Mouse (Mus musculus) liver, embryonic 13.5 days (tissue): ENCODE results near the gene Ube2j1. TPM values are rescaled to one million over a fixed set of nuclear protein-coding genes. Genes with fewer than 3 reads are reported as not detected.

Source experiments
- ATAC-seq: fragments of 200-750 bp; cut with Nextera tagmentation; 2 replicates; pipeline ENCODE4 v1.8.0; 2017; ENCODE audit warnings: low read depth, mild to moderate bottlenecking, moderate number of reproducible peaks, moderate library complexity
- DNase-seq: peaks from one replicate; pipeline ENCODE4 v3.0.0; 2022
- H3K27ac ChIP-seq: fragments of 300-500 bp; sonication (generic); 2 replicates; pipeline ENCODE4 v1.5.1; 2015; ENCODE audit warnings: moderate library complexity, mild to moderate bottlenecking, inconsistent platforms
- H3K27me3 ChIP-seq: fragments of 300-500 bp; sonication (generic); 2 replicates; pipeline ENCODE4 v1.6.1; 2015; ENCODE audit warnings: mild to moderate bottlenecking, inconsistent platforms
- H3K36me3 ChIP-seq: fragments of 300-500 bp; sonication (generic); 2 replicates; pipeline ENCODE4 v1.6.1; 2015; ENCODE audit warnings: mild to moderate bottlenecking, inconsistent platforms
- H3K4me1 ChIP-seq: fragments of 300-500 bp; sonication (generic); replicated peaks from 2 replicates; pipeline ENCODE4 v1.6.1; 2015; ENCODE audit warnings: inconsistent platforms
- H3K4me2 ChIP-seq: fragments of 300-500 bp; sonication (generic); 2 replicates; pipeline ENCODE4 v1.6.1; 2015; ENCODE audit warnings: inconsistent platforms, mild to moderate bottlenecking, moderate library complexity
- H3K4me3 ChIP-seq: fragments of 300-500 bp; sonication (generic); replicated peaks from 2 replicates; pipeline ENCODE4 v1.5.1; 2015; ENCODE audit warnings: mild to moderate bottlenecking, inconsistent platforms
- H3K9ac ChIP-seq: fragments of 300-500 bp; sonication (generic); 2 replicates; pipeline ENCODE4 v1.6.1; 2015; ENCODE audit warnings: mild to moderate bottlenecking, inconsistent platforms
- H3K9me3 ChIP-seq: fragments of 300-500 bp; sonication (generic); replicated peaks from 2 replicates; pipeline ENCODE4 v1.6.1; 2016; ENCODE audit warnings: inconsistent platforms
- WGBS: fragments of 180-500 bp; shearing (Covaris S2); methylation state at CpG from one replicate; pipeline ENCODE4 v1.1.7; 2015; ENCODE audit not compliant: insufficient replicate concordance; 5-methylcytosine and 5-hydroxymethylcytosine counted together
- polyA plus RNA-seq: library from polyadenylated mRNA; unstranded; fragments of >200 nt; fragmentation: Nextera tagmentation; extraction: Ambion mirVana; gene quantifications from 2 replicates; pipeline ENCODE4 v1.2.1, GENCODE M21; 2015

Ube2j1 gene
- polyA plus RNA-seq, 1 experiment from 2014 or later = 32.7 TPM

- ATAC-seq (no peak), DNase-seq (no peak)
- Histone ChIP-seq H3K4me3 (no peak overlapping the region), H3K36me3 (peaks cover 14% of the 10 kb centered on the region), H3K9me3 (no peaks in the 10 kb centered on the region), H3K27ac (no peak overlapping the region), H3K4me2 (no peak overlapping the region), H3K9ac (no peak overlapping the region), H3K27me3 (no peaks in the 10 kb centered on the region), H3K4me1 (no peaks in the 10 kb centered on the region)
- WGBS = 60% methylated on average over 1 of the region's 1 CpGs
These were observed 25.1 kb downstream of the Ube2j1 start for GRCm38 (mm10) chr4:33056317-33056716.

DNA sequence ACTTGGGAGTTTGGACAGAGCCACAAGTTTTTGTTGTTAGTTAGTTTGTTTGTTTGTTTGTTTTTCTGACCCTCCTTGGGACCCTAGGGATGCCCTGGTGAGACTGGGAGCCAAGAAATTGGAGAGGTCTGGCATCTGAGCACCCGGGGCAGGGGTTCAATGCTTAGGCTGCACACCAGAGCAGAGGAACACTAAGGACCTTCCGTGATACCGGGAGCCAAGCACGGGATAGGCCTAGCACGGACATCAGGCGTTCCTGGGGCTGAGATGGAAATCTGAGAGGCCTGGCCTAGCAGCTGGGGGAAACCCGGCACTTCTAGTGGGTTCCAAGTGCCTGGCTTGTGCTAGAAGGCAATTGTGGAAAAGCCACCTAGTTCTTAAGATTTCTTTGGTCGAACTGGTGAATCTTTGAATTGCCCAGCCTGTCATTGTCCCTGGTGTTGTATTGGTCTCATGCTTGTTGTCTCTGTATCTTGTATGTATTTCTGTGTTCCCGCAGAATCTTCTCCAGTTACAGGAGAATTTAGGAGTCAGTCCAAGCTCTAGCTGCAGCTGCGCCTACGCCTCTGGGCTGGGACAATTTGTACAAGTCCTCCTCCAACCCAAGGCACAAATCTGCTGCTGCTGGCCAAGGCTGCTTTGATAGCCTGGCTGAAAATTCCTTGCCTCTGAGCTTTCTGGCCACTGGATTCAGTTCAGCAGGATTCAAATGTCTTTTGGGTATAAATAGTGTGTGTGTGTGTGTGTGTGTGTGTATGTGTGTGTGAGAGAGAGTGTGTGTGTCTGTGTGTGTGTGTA, 26.9 kb downstream of the Ube2j1 start:
- ATAC-seq = no peak
- H3K4me2 ChIP-seq = no peak overlapping the region
- H3K36me3 ChIP-seq = no peaks in the 10 kb centered on the region
- no peaks in the 10 kb centered on the region for H3K9me3 ChIP-seq
- no peak for DNase-seq
- H3K27ac ChIP-seq = no peak overlapping the region
- no peak overlapping the region for H3K4me3 ChIP-seq
- H3K4me1 ChIP-seq = no peaks in the 10 kb centered on the region
- H3K9ac ChIP-seq = no peak overlapping the region
- no peaks in the 10 kb centered on the region for H3K27me3 ChIP-seq
- 70% methylated on average over 11 of the region's 11 CpGs for WGBS

DNA sequence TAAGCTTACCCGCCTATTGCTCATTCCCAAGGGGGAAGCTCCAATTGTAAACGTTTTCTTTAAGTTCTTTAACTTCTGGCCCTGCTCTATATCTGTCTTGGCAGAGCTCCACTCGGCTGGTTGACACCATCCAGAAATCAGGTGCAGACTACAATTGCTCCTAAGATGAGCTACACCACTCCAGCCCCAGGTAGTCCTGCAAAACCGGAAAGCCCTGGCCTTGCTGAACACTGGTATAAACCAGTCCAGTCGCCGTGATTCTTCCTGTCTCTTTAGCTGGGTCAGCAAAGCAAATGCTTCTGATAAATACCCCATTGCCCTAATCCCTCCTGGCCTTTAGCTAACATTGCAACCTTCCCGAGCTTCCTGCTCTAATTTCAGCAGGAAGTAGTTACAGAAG, 29.9 kb downstream of the Ube2j1 start:
- 36% methylated on average over 7 of the region's 7 CpGs for WGBS
- H3K4me2 ChIP-seq = no peak overlapping the region
- H3K9ac ChIP-seq = no peak overlapping the region
- no peak overlapping the region for H3K4me3 ChIP-seq
- no peaks in the 10 kb centered on the region for H3K4me1 ChIP-seq
- H3K27ac ChIP-seq = no peak overlapping the region
- DNase-seq = no peak
- ATAC-seq = no peak
- no peaks in the 10 kb centered on the region for H3K27me3 ChIP-seq
- no peaks in the 10 kb centered on the region for H3K36me3 ChIP-seq
- H3K9me3 ChIP-seq = no peaks in the 10 kb centered on the region

DNA sequence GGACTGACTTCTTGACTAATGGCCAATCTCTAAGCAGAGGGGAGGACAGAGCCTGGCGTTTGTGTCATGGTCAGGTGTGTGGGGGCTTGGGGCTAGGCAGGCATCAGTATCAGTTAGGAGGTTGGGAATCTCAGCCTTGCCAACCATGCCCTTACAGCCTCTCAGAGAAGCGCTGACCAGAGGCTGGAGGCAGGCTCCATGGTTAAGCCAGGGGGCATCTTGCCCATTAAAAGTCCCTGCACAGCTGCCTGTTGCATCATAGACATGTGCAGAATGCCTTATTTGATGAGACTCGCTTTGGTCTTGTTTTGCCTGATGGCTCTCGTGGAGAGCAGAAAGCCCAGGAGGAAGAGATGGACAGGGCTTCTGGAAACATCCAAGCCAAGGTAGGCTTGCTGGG, 31.8 kb downstream of the Ube2j1 start, which contains the start of gene Gabrr2:
TSS of gene Gabrr2 (plus strand) at position 19 of the 400 bp plus-strand sequence.
- no peaks in the 10 kb centered on the region for H3K4me1 ChIP-seq
- no peaks in the 10 kb centered on the region for H3K27me3 ChIP-seq
- 64% methylated on average over 4 of the region's 4 CpGs for WGBS
- no peak for ATAC-seq
- H3K4me2 ChIP-seq = no peak within 1 kb of the TSS
- H3K36me3 ChIP-seq = no peaks in the 10 kb centered on the region
- H3K9ac ChIP-seq = no peak within 1 kb of the TSS
- H3K27ac ChIP-seq = no peak within 1 kb of the TSS
- DNase-seq = no peak
- H3K9me3 ChIP-seq = no peaks in the 10 kb centered on the region
- no peak within 1 kb of the TSS for H3K4me3 ChIP-seq

DNA sequence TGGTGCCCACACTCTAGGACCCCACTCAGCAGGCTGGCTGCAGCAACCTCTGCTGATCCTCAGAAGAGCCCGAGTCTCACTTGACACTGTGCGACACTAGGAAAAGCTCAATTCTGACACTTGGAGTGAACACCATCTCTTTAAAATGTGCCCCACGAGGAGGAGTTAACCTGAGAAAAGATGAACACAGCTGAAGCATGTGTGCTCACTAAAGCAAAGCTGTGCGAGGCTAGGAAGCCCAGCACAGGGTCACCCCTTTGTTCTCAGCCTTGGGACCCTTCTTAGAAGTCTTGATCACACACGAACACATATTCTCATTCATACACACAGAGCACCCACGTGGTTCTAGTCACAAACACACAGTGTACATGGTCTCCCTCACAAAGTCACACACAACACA, 33.8 kb downstream of the Ube2j1 start:
- ATAC-seq (no peak), DNase-seq (no peak)
- Histone ChIP-seq H3K9ac (no peak overlapping the region), H3K27me3 (no peaks in the 10 kb centered on the region), H3K36me3 (no peaks in the 10 kb centered on the region), H3K4me3 (no peak overlapping the region), H3K9me3 (no peaks in the 10 kb centered on the region), H3K27ac (no peak overlapping the region), H3K4me1 (no peaks in the 10 kb centered on the region), H3K4me2 (no peak overlapping the region)
- WGBS = 68% methylated on average over 6 of the region's 6 CpGs

- no peak overlapping the region for H3K4me3 ChIP-seq
- 53% methylated on average over 14 of the region's 14 CpGs for WGBS
- ATAC-seq (no peak), DNase-seq (no peak)
- no peak overlapping the region for H3K9ac ChIP-seq
- H3K4me2 ChIP-seq = 0 out of 2 replicates have a peak overlapping the region, but pooled peaks have one; percentile 8
- no peaks in the 10 kb centered on the region for H3K27me3 ChIP-seq
- no peaks in the 10 kb centered on the region for H3K4me1 ChIP-seq
- H3K36me3 ChIP-seq = no peaks in the 10 kb centered on the region
- no peak overlapping the region; the same call in 1 of the 2 replicates for H3K27ac ChIP-seq
- no peaks in the 10 kb centered on the region for H3K9me3 ChIP-seq
These were observed 35.2 kb downstream of the Ube2j1 start for GRCm38 (mm10) chr4:33066223-33066960.

DNA sequence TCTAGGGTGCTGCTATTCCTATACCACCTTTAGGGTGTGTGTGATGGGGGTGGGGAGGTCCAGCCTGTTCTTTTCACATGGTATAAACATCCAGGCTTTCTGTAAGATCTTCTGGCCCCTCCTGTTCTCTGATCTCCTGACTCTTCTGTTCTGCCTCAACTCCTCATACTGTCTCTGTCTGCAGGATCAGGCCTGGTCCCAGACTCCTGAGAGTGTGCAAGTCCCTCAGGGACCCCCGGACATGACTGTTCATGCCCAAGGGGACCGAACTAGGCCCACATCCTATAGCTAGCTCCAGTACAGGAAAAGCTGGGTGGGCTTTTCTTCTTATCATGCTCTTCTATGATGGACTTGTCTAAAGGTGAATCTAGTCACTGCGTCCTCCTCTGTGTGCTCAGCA, 36.1 kb downstream of the Ube2j1 start:
- Histone ChIP-seq H3K9ac (no peak overlapping the region), H3K4me3 (no peak overlapping the region), H3K9me3 (no peaks in the 10 kb centered on the region), H3K27me3 (no peaks in the 10 kb centered on the region), H3K27ac (no peak overlapping the region), H3K36me3 (no peaks in the 10 kb centered on the region), H3K4me1 (peaks cover 7% of the 10 kb centered on the region), H3K4me2 (no peak overlapping the region)
- WGBS = 66% methylated on average over 3 of the region's 3 CpGs
- DNase-seq (no peak), ATAC-seq (no peak)

GRCm38 (mm10) chr4:33067826-33068225, 36.6 kb downstream of the Ube2j1 start:
- Histone ChIP-seq H3K27me3 (no peaks in the 10 kb centered on the region), H3K27ac (no peak overlapping the region), H3K9me3 (no peaks in the 10 kb centered on the region), H3K9ac (no peak overlapping the region), H3K36me3 (no peaks in the 10 kb centered on the region), H3K4me1 (peaks cover 12% of the 10 kb centered on the region), H3K4me3 (no peak overlapping the region), H3K4me2 (no peak overlapping the region)
- DNase-seq (no peak), ATAC-seq (no peak)
- WGBS = 68% methylated on average over 6 of the region's 6 CpGs

DNA sequence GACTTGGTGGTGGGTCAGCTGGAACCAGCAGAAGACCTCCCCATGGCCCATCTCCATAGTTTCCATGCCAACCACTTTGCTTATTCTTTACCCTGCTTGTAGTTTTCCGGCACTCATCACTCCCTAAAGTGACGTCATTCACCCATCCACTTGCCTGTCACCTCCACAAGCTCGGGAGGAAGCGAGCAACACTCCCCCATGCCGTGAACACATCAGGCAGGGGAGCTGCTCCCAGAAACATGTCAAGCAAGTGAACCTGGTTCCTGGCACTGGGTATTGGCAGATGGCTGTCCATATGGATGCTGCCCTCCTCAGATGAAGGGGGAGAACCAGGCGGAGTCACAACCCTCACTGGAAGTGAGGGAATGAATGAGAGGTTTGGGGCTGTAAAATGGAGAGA, 37.7 kb downstream of the Ube2j1 start:
- H3K4me1 ChIP-seq = peaks cover 17% of the 10 kb centered on the region
- H3K9me3 ChIP-seq = no peaks in the 10 kb centered on the region
- no peak overlapping the region for H3K27ac ChIP-seq
- DNase-seq (no peak), ATAC-seq (no peak)
- H3K4me3 ChIP-seq = no peak overlapping the region
- no peaks in the 10 kb centered on the region for H3K27me3 ChIP-seq
- no peak overlapping the region for H3K9ac ChIP-seq
- no peaks in the 10 kb centered on the region for H3K36me3 ChIP-seq
- no peak overlapping the region for H3K4me2 ChIP-seq
- WGBS = 58% methylated on average over 6 of the region's 6 CpGs

DNA sequence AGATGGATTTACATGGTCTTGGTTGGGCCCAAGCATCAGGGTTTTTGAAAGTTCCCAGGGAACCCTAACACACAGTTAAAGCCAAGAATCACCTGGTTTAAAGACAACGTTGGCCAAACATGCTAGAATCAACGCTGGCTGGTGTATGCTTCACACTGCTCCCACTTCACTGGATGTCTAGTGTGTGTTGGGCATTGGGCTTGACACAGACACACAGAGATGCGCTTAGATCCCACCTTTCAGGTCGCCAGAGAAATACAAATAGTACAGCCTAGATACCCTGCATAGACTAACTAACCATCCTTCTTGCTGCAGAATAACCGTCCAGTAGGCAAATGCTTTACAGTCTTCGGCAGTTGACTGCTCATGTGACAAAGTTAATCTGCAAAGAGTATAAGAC, 39.1 kb downstream of the Ube2j1 start:
- Histone ChIP-seq H3K4me1 (peaks cover 17% of the 10 kb centered on the region), H3K4me2 (no peak overlapping the region), H3K27ac (no peak overlapping the region), H3K27me3 (no peaks in the 10 kb centered on the region), H3K9me3 (no peaks in the 10 kb centered on the region), H3K4me3 (no peak overlapping the region), H3K9ac (no peak overlapping the region), H3K36me3 (no peaks in the 10 kb centered on the region)
- 72% methylated on average over 6 of the region's 6 CpGs for WGBS
- no peak for DNase-seq
- no peak for ATAC-seq

DNA sequence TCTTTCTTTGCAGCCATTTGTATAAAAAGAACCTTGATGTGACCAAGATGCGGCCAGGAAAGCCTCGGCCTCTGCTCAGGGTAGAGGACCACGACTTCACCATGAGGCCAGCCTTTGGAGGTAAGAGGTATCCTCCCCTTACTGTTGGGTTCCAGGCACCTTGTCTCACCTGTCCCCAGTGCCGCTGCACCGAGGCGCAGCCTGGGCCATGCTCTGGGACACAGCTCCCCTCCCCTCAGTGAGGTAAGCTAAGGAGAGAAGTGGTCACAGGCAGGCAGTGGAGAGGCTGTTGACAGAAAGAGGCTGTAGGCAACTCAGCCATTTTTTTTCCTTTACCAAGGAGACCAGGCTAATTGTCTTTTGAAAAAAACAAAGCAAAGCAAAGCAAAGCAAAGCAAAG, 40.1 kb downstream of the Ube2j1 start:
- H3K4me2 ChIP-seq = no peak overlapping the region
- no peak overlapping the region for H3K9ac ChIP-seq
- no peak overlapping the region for H3K27ac ChIP-seq
- WGBS = 81% methylated on average over 6 of the region's 6 CpGs
- H3K36me3 ChIP-seq = no peaks in the 10 kb centered on the region
- H3K4me3 ChIP-seq = no peak overlapping the region
- DNase-seq (no peak), ATAC-seq (no peak)
- no peaks in the 10 kb centered on the region for H3K9me3 ChIP-seq
- peaks cover 17% of the 10 kb centered on the region for H3K4me1 ChIP-seq
- no peaks in the 10 kb centered on the region for H3K27me3 ChIP-seq
